Mouse (Mus musculus): ENCODE measurements around the gene Kirrel3. TPM values are rescaled to one million over a fixed set of nuclear protein-coding genes. Genes with fewer than 3 reads are reported as not detected.

The Kirrel3 gene
- polyA plus RNA-seq, 1 experiment from 2014 or later: 6.6 TPM

DNA sequence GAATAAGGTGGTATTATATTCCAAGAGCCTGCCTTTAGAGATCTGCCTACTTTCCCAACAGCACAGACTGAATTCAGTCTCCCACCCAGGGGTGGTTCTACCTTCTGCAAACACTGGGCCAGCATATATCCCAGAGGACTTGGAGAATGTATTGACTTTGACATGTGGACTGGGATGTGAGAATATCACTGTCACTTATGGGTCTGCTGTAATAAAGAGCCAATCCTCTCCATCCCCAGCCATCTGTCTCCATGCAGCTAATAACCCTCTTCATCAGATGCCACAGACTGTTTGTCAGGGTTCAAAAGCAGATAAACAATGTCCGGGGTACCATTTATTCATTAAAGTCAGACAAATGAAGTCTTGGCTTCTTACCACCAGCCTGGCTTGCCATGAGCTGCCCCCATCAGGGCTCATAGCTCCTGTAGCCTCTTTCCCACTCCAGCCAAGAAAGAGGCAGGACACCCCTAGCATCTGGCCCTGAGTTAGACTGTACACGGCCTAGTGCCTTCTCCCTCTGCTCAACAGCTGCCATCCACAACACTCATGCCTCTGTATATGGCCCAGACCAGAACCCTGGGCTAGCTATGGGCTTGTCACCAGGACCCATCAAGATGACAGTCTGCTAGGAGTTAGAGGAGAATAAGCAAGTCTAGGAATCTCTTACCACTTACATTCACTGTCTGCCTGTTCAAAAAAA, 426.7 kb downstream of the Kirrel3 start:
- WGBS: 84% methylated on average over 2 of the region's 2 CpGs
- H3K4me2 ChIP-seq (ENCODE audit: low read depth): no peak overlapping the region
- no peaks in the 10 kb centered on the region for H3K4me1 ChIP-seq (ENCODE audit: control insufficient read depth, insufficient read depth, low read length)
- no peak for DNase-seq (ENCODE audit: low spot score)
- H3K9me3 ChIP-seq (ENCODE audit: control insufficient read depth, low read length): no peaks in the 10 kb centered on the region
- no peaks in the 10 kb centered on the region for H3K36me3 ChIP-seq (ENCODE audit: control insufficient read depth, insufficient read depth, low read length)
- H3K4me3 ChIP-seq (ENCODE audit: low read depth, low read length): no peak overlapping the region
- no peak for ATAC-seq (ENCODE audit: insufficient read depth, low FRiP score, low TSS enrichment)
- H3K27ac ChIP-seq (ENCODE audit: low read depth, low read length): no peak overlapping the region
- no peaks in the 10 kb centered on the region for H3K27me3 ChIP-seq (ENCODE audit: control insufficient read depth, insufficient read depth, low read length)
- no peak overlapping the region for H3K9ac ChIP-seq (ENCODE audit: low read length)

- H3K36me3 ChIP-seq (ENCODE audit: control insufficient read depth, insufficient read depth, low read length): no peaks in the 10 kb centered on the region
- no peak for ATAC-seq (ENCODE audit: insufficient read depth, low FRiP score, low TSS enrichment)
- no peaks in the 10 kb centered on the region for H3K27me3 ChIP-seq (ENCODE audit: control insufficient read depth, insufficient read depth, low read length)
- DNase-seq (ENCODE audit: low spot score): peak; percentile 76
- no peak overlapping the region for H3K27ac ChIP-seq (ENCODE audit: low read depth, low read length)
- H3K4me3 ChIP-seq (ENCODE audit: low read depth, low read length): no peak overlapping the region
- no peak overlapping the region for H3K4me2 ChIP-seq (ENCODE audit: low read depth)
- H3K4me1 ChIP-seq (ENCODE audit: control insufficient read depth, insufficient read depth, low read length): no peaks in the 10 kb centered on the region
- no peaks in the 10 kb centered on the region for H3K9me3 ChIP-seq (ENCODE audit: control insufficient read depth, low read length)
- no peak overlapping the region for H3K9ac ChIP-seq (ENCODE audit: low read length)
- 8% methylated on average over 5 of the region's 5 CpGs for WGBS
Measured at GRCm38 (mm10) chr9:34912996-34913395, 427.3 kb downstream of the Kirrel3 start.

- H3K27me3 ChIP-seq (ENCODE audit: control insufficient read depth, insufficient read depth, low read length): no peaks in the 10 kb centered on the region
- no peak overlapping the region for H3K27ac ChIP-seq (ENCODE audit: low read depth, low read length)
- 91% methylated on average over 5 of the region's 5 CpGs for WGBS
- H3K4me1 ChIP-seq (ENCODE audit: control insufficient read depth, insufficient read depth, low read length): no peaks in the 10 kb centered on the region
- H3K36me3 ChIP-seq (ENCODE audit: control insufficient read depth, insufficient read depth, low read length): no peaks in the 10 kb centered on the region
- H3K9me3 ChIP-seq (ENCODE audit: control insufficient read depth, low read length): no peaks in the 10 kb centered on the region
- no peak overlapping the region for H3K4me2 ChIP-seq (ENCODE audit: low read depth)
- H3K9ac ChIP-seq (ENCODE audit: low read length): no peak overlapping the region
- no peak for DNase-seq (ENCODE audit: low spot score)
- no peak for ATAC-seq (ENCODE audit: insufficient read depth, low FRiP score, low TSS enrichment)
- H3K4me3 ChIP-seq (ENCODE audit: low read depth, low read length): no peak overlapping the region
Measured at GRCm38 (mm10) chr9:34918976-34919375, 433.3 kb downstream of the Kirrel3 start.

DNA sequence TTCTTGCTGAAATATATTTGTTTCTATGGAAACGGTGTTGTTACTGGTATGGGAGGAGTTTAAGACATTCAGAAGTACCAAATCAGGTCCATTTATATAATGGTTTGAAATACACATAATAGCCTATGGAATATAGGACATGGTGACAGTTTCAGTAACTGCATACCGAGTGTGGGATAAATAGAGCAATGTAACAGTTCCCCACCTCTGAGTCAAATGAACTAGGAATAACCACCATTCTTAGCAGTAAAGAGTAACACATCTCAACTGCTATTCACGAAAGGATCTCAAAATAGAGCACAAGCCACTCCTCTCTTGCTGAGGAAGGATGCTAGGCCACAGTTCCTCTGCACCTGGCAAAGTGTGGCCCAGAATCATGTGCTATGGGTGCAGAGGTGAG, 434.4 kb downstream of the Kirrel3 start:
- no peak overlapping the region for H3K4me3 ChIP-seq (ENCODE audit: low read depth, low read length)
- no peaks in the 10 kb centered on the region for H3K36me3 ChIP-seq (ENCODE audit: control insufficient read depth, insufficient read depth, low read length)
- H3K4me2 ChIP-seq (ENCODE audit: low read depth): no peak overlapping the region
- DNase-seq (ENCODE audit: low spot score) (no peak), ATAC-seq (ENCODE audit: insufficient read depth, low FRiP score, low TSS enrichment) (no peak)
- no peaks in the 10 kb centered on the region for H3K9me3 ChIP-seq (ENCODE audit: control insufficient read depth, low read length)
- WGBS: 75% methylated on average over 3 of the region's 3 CpGs
- no peak overlapping the region for H3K27ac ChIP-seq (ENCODE audit: low read depth, low read length)
- no peaks in the 10 kb centered on the region for H3K4me1 ChIP-seq (ENCODE audit: control insufficient read depth, insufficient read depth, low read length)
- H3K27me3 ChIP-seq (ENCODE audit: control insufficient read depth, insufficient read depth, low read length): no peaks in the 10 kb centered on the region
- no peak overlapping the region for H3K9ac ChIP-seq (ENCODE audit: low read length)

- no peak overlapping the region for H3K27ac ChIP-seq (ENCODE audit: low read depth, low read length)
- 94% methylated on average over 1 of the region's 1 CpGs for WGBS
- H3K4me3 ChIP-seq (ENCODE audit: low read depth, low read length): no peak overlapping the region
- H3K36me3 ChIP-seq (ENCODE audit: control insufficient read depth, insufficient read depth, low read length): no peaks in the 10 kb centered on the region
- no peak overlapping the region for H3K4me2 ChIP-seq (ENCODE audit: low read depth)
- H3K9me3 ChIP-seq (ENCODE audit: control insufficient read depth, low read length): no peaks in the 10 kb centered on the region
- H3K27me3 ChIP-seq (ENCODE audit: control insufficient read depth, insufficient read depth, low read length): no peaks in the 10 kb centered on the region
- no peak for ATAC-seq (ENCODE audit: insufficient read depth, low FRiP score, low TSS enrichment)
- no peak for DNase-seq (ENCODE audit: low spot score)
- no peak overlapping the region for H3K9ac ChIP-seq (ENCODE audit: low read length)
- no peaks in the 10 kb centered on the region for H3K4me1 ChIP-seq (ENCODE audit: control insufficient read depth, insufficient read depth, low read length)
Measured at GRCm38 (mm10) chr9:34921941-34922340, 436.2 kb downstream of the Kirrel3 start.

DNA sequence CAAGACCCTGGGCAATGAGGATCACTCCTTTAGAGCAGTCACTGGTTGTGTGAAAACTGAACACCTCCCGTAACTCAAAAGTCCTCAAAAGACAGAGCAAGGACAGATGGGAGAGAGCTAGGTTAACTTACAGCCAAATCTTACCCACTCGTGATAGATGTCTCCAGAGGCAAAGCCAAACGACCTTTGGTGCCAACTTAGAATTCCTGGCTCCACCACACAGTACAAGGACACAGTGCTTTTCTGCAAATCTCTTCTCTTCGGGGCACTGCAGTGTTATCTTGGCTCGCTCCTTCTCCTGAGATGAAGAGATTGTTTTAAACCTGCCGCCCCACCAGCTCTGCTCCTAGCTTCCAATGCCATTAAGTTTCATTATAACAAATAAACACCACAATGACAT, 437.0 kb downstream of the Kirrel3 start:
- 87% methylated on average over 6 of the region's 6 CpGs for WGBS
- ATAC-seq (ENCODE audit: insufficient read depth, low FRiP score, low TSS enrichment) (no peak), DNase-seq (ENCODE audit: low spot score) (no peak)
- no peaks in the 10 kb centered on the region for H3K4me1 ChIP-seq (ENCODE audit: control insufficient read depth, insufficient read depth, low read length)
- no peak overlapping the region for H3K4me2 ChIP-seq (ENCODE audit: low read depth)
- H3K36me3 ChIP-seq (ENCODE audit: control insufficient read depth, insufficient read depth, low read length): no peaks in the 10 kb centered on the region
- H3K9me3 ChIP-seq (ENCODE audit: control insufficient read depth, low read length): no peaks in the 10 kb centered on the region
- no peak overlapping the region for H3K4me3 ChIP-seq (ENCODE audit: low read depth, low read length)
- no peak overlapping the region for H3K27ac ChIP-seq (ENCODE audit: low read depth, low read length)
- H3K9ac ChIP-seq (ENCODE audit: low read length): no peak overlapping the region
- H3K27me3 ChIP-seq (ENCODE audit: control insufficient read depth, insufficient read depth, low read length): no peaks in the 10 kb centered on the region

GRCm38 (mm10) chr9:34923134-34923931, 437.6 kb downstream of the Kirrel3 start:
- H3K9ac ChIP-seq (ENCODE audit: low read length): no peak overlapping the region
- WGBS: 68% methylated on average over 14 of the region's 14 CpGs
- no peak for ATAC-seq (ENCODE audit: insufficient read depth, low FRiP score, low TSS enrichment)
- H3K36me3 ChIP-seq (ENCODE audit: control insufficient read depth, insufficient read depth, low read length): no peaks in the 10 kb centered on the region
- no peaks in the 10 kb centered on the region for H3K4me1 ChIP-seq (ENCODE audit: control insufficient read depth, insufficient read depth, low read length)
- no peak overlapping the region for H3K27ac ChIP-seq (ENCODE audit: low read depth, low read length)
- DNase-seq (ENCODE audit: low spot score): no peak
- no peak overlapping the region for H3K4me3 ChIP-seq (ENCODE audit: low read depth, low read length)
- no peaks in the 10 kb centered on the region for H3K27me3 ChIP-seq (ENCODE audit: control insufficient read depth, insufficient read depth, low read length)
- H3K9me3 ChIP-seq (ENCODE audit: control insufficient read depth, low read length): no peaks in the 10 kb centered on the region
- no peak overlapping the region for H3K4me2 ChIP-seq (ENCODE audit: low read depth)

GRCm38 (mm10) chr9:34925616-34926015, 439.9 kb downstream of the Kirrel3 start:
- H3K9ac ChIP-seq (ENCODE audit: low read length): no peak overlapping the region
- no peak overlapping the region for H3K27ac ChIP-seq (ENCODE audit: low read depth, low read length)
- 86% methylated on average over 5 of the region's 5 CpGs for WGBS
- DNase-seq (ENCODE audit: low spot score) (no peak), ATAC-seq (ENCODE audit: insufficient read depth, low FRiP score, low TSS enrichment) (no peak)
- no peak overlapping the region for H3K4me2 ChIP-seq (ENCODE audit: low read depth)
- no peaks in the 10 kb centered on the region for H3K27me3 ChIP-seq (ENCODE audit: control insufficient read depth, insufficient read depth, low read length)
- H3K4me3 ChIP-seq (ENCODE audit: low read depth, low read length): no peak overlapping the region
- H3K36me3 ChIP-seq (ENCODE audit: control insufficient read depth, insufficient read depth, low read length): no peaks in the 10 kb centered on the region
- no peaks in the 10 kb centered on the region for H3K4me1 ChIP-seq (ENCODE audit: control insufficient read depth, insufficient read depth, low read length)
- no peaks in the 10 kb centered on the region for H3K9me3 ChIP-seq (ENCODE audit: control insufficient read depth, low read length)

DNA sequence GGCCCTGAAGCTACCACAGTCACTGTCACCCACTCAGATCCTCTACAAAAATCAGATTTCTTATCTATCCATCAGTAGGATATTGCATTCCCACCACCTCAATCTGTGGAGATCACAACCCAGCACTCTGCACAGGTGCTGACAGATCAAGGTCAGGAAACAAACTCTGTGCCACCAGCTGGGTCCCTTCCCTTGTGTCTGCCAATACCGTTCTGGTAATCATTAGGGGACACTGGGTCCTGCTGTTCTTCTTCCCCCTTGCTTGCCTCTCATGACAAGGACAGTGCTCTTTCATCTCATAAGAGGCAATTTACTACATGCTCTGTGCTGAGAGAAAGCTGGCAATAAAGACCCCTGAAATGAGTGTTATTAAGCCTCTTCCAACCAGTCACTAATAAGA, 444.7 kb downstream of the Kirrel3 start:
- ATAC-seq (ENCODE audit: insufficient read depth, low FRiP score, low TSS enrichment): no peak
- Histone ChIP-seq H3K4me3 (ENCODE audit: low read depth, low read length) (no peak overlapping the region), H3K9me3 (ENCODE audit: control insufficient read depth, low read length) (no peaks in the 10 kb centered on the region), H3K4me2 (ENCODE audit: low read depth) (no peak overlapping the region), H3K27me3 (ENCODE audit: control insufficient read depth, insufficient read depth, low read length) (no peaks in the 10 kb centered on the region), H3K4me1 (ENCODE audit: control insufficient read depth, insufficient read depth, low read length) (no peaks in the 10 kb centered on the region), H3K9ac (ENCODE audit: low read length) (no peak overlapping the region), H3K27ac (ENCODE audit: low read depth, low read length) (no peak overlapping the region), H3K36me3 (ENCODE audit: control insufficient read depth, insufficient read depth, low read length) (no peaks in the 10 kb centered on the region)
- DNase-seq (ENCODE audit: low spot score): no peak
- 48% methylated on average over 1 of the region's 1 CpGs for WGBS
